Mouse (Mus musculus) myocyte (in vitro differentiated cells): ENCODE data around the gene Stard10. TPM values are rescaled to one million over a fixed set of nuclear protein-coding genes. Genes with fewer than 3 reads are reported as not detected.

ENCODE experiments used
- H3K27me3 ChIP-seq: one replicate; pipeline ENCODE4 v1.6.1; 2011; ENCODE audit not compliant: control insufficient read depth, insufficient read depth, insufficient read length
- H3K36me3 ChIP-seq: one replicate; pipeline ENCODE4 v1.6.1; 2011; ENCODE audit not compliant: control insufficient read depth, insufficient read depth
- H3K4me2 ChIP-seq: one replicate; pipeline ENCODE4 v1.6.1; 2011; ENCODE audit warnings: low read depth, control low read depth
- H3K4me3 ChIP-seq: one replicate; pipeline ENCODE4 v1.5.1; 2011; ENCODE audit warnings: mild to moderate bottlenecking, control low read depth, moderate library complexity
- H3K79me2 ChIP-seq: one replicate; pipeline ENCODE4 v1.6.1; 2011; ENCODE audit not compliant: control insufficient read depth, insufficient read depth
- H3ac ChIP-seq: one replicate; pipeline ENCODE4 v1.6.1; 2011; ENCODE audit not compliant: control insufficient read depth, insufficient read length
- CEBPB ChIP-seq: IDR thresholded peaks from 2 replicates; pipeline ENCODE4 v1.6.1; 2011; ENCODE audit warnings: mild to moderate bottlenecking, moderate library complexity; ENCODE audit not compliant: poor library complexity, insufficient read depth, severe bottlenecking
- E2F4 ChIP-seq: IDR thresholded peaks from one replicate; pipeline ENCODE4 v1.6.1; 2011; ENCODE audit warnings: mild to moderate bottlenecking, control low read depth, moderate library complexity; ENCODE audit not compliant: insufficient read depth
- MAX ChIP-seq: IDR thresholded peaks from one replicate; pipeline ENCODE4 v1.6.1; 2011; ENCODE audit warnings: low read depth, mild to moderate bottlenecking, control low read depth
- MYOD1 ChIP-seq, 3 experiments: IDR thresholded peaks; one replicate each; pipeline ENCODE4 v1.6.1; 2011; ENCODE audit warnings: control low read depth in 2 of 3, low read depth in 2 of 3, mild to moderate bottlenecking in 2 of 3, moderate library complexity in 1 of 3; ENCODE audit not compliant: insufficient read length in 2 of 3, control insufficient read depth in 1 of 3
- MYOG ChIP-seq, 3 experiments: IDR thresholded peaks; one replicate each; pipeline ENCODE4 v1.6.1; 2011; ENCODE audit warnings: control low read depth in 2 of 3, low read depth in 2 of 3, mild to moderate bottlenecking in 2 of 3; ENCODE audit not compliant: insufficient read length in 2 of 3, control insufficient read depth in 1 of 3, insufficient read depth in 1 of 3
- POLR2A ChIP-seq: IDR thresholded peaks from one replicate; pipeline ENCODE4 v1.6.1; 2011; ENCODE audit warnings: low read depth, mild to moderate bottlenecking, control low read depth, moderate library complexity; ENCODE audit not compliant: insufficient read length
- POLR2AphosphoS2 ChIP-seq: IDR thresholded peaks from one replicate; pipeline ENCODE4 v1.6.1; 2011; ENCODE audit warnings: low read depth, control low read depth; ENCODE audit not compliant: insufficient read length
- REST ChIP-seq: IDR thresholded peaks from one replicate; pipeline ENCODE4 v1.6.1; 2011; ENCODE audit warnings: mild to moderate bottlenecking, control low read depth, moderate library complexity; ENCODE audit not compliant: insufficient read depth, insufficient read length
- SRF ChIP-seq: IDR thresholded peaks from one replicate; pipeline ENCODE4 v1.6.1; 2011; ENCODE audit warnings: low read depth; ENCODE audit not compliant: control insufficient read depth, insufficient read length
- TCF12 ChIP-seq: IDR thresholded peaks from one replicate; pipeline ENCODE4 v1.6.1; 2011; ENCODE audit warnings: mild to moderate bottlenecking, control low read depth; ENCODE audit not compliant: poor library complexity, insufficient read depth, severe bottlenecking
- TCF3 ChIP-seq: IDR thresholded peaks from one replicate; pipeline ENCODE4 v1.6.1; 2011; ENCODE audit warnings: low read depth, control low read depth; ENCODE audit not compliant: insufficient read length
- USF1 ChIP-seq: IDR thresholded peaks from one replicate; pipeline ENCODE4 v1.6.1; 2011; ENCODE audit warnings: low read depth, mild to moderate bottlenecking, control low read depth, moderate library complexity
- polyA plus RNA-seq: library from polyadenylated mRNA; unstranded; fragments of >200 nt; fragmentation: generic; extraction: Trizol; gene quantifications from one replicate; pipeline ENCODE4 v1.2.1, GENCODE M21; 2012; ENCODE audit warnings: missing spikeins

Gene Stard10
- polyA plus RNA-seq, 1 experiment = 39.6 TPM

- no peaks in the 10 kb centered on the region for H3K79me2 ChIP-seq
- TF ChIP-seq SRF = no peak
Observed at GRCm38 (mm10) chr7:101367901-101368852, 51.3 kb downstream of the Stard10 start.

GRCm38 (mm10) chr7:101369666-101370065 is 52.8 kb downstream of the Stard10 start:
- no peak overlapping the region for H3ac ChIP-seq
- H3K27me3 ChIP-seq = no peaks in the 10 kb centered on the region
- TF ChIP-seq MYOG (IDR thresholded peaks at IDR 0.05; ENCODE audit: control insufficient read depth in 1 of 3, insufficient read depth in 1 of 3, insufficient read length in 2 of 3, low read depth in 2 of 3) (no peak), CEBPB (no peak), TCF12 (no peak), TCF3 (no peak), REST (no peak), MAX (no peak), SRF (no peak), E2F4 (no peak), POLR2AphosphoS2 (no peak), USF1 (no peak), POLR2A (no peak)
- H3K4me2 ChIP-seq = no peak overlapping the region
- H3K79me2 ChIP-seq = no peaks in the 10 kb centered on the region
- H3K36me3 ChIP-seq = no peaks in the 10 kb centered on the region
- H3K4me3 ChIP-seq = no peak overlapping the region

More at GRCm38 (mm10) chr7:101367901-101368852, 51.3 kb downstream of the Stard10 start:
- H3ac ChIP-seq = no peak overlapping the region
- H3K36me3 ChIP-seq = no peaks in the 10 kb centered on the region
- H3K4me3 ChIP-seq = no peak overlapping the region
- H3K4me2 ChIP-seq = no peak overlapping the region
- no peaks in the 10 kb centered on the region for H3K27me3 ChIP-seq

GRCm38 (mm10) chr7:101373082-101373481 is 56.2 kb downstream of the Stard10 start:
- Histone ChIP-seq H3K27me3 (no peaks in the 10 kb centered on the region), H3ac (no peak overlapping the region), H3K4me3 (no peak overlapping the region), H3K4me2 (no peak overlapping the region), H3K79me2 (no peaks in the 10 kb centered on the region), H3K36me3 (peaks cover 4% of the 10 kb centered on the region)
- TF ChIP-seq REST = no peak
- peak in 2 of 3 experiments; percentile 91 to 97 for TF ChIP-seq MYOD1 (IDR thresholded peaks at IDR 0.05; ENCODE audit: control insufficient read depth in 1 of 3, insufficient read length in 2 of 3, low read depth in 2 of 3)
- no peak for TF ChIP-seq TCF3
- no peak for TF ChIP-seq POLR2AphosphoS2
- TF ChIP-seq POLR2A = no peak
- TF ChIP-seq E2F4 = no peak
- no peak for TF ChIP-seq USF1
- TF ChIP-seq MYOG (IDR thresholded peaks at IDR 0.05; ENCODE audit: control insufficient read depth in 1 of 3, insufficient read depth in 1 of 3, insufficient read length in 2 of 3, low read depth in 2 of 3) = peak in 1 of 3 experiments; percentile 38
- TF ChIP-seq CEBPB = no peak

GRCm38 (mm10) chr7:101374155-101374554 is 57.3 kb downstream of the Stard10 start:
- Histone ChIP-seq H3ac (no peak overlapping the region), H3K36me3 (peaks cover 4% of the 10 kb centered on the region), H3K4me2 (no peak overlapping the region), H3K27me3 (no peaks in the 10 kb centered on the region), H3K79me2 (no peaks in the 10 kb centered on the region), H3K4me3 (no peak overlapping the region)
- TF ChIP-seq MYOD1 (IDR thresholded peaks at IDR 0.05; ENCODE audit: control insufficient read depth in 1 of 3, insufficient read length in 2 of 3, low read depth in 2 of 3) = no peak
- TF ChIP-seq USF1 = no peak
- TF ChIP-seq CEBPB = no peak
- no peak for TF ChIP-seq POLR2AphosphoS2
- no peak for TF ChIP-seq REST
- TF ChIP-seq POLR2A = no peak
- TF ChIP-seq SRF = no peak
- no peak for TF ChIP-seq E2F4
- no peak for TF ChIP-seq MYOG (IDR thresholded peaks at IDR 0.05; ENCODE audit: control insufficient read depth in 1 of 3, insufficient read depth in 1 of 3, insufficient read length in 2 of 3, low read depth in 2 of 3)
- no peak for TF ChIP-seq TCF3
- TF ChIP-seq TCF12 = no peak
- no peak for TF ChIP-seq MAX
